Mouse (Mus musculus) spleen, postnatal 36 days (tissue): ENCODE measurements at regions not wholly inside any gene's neighbourhood (a gene's known extent, or its start where the extent isn't known, plus 50 kb on each side); places are given as distances from the start of the nearest gene placed in this dataset.

Experiments
- DNase-seq, 2 experiments: peaks; one replicate each; pipeline ENCODE4 v3.0.0; 2022; ENCODE audit warnings: low spot score in 2 of 2, mixed read lengths in 1 of 2

DNA sequence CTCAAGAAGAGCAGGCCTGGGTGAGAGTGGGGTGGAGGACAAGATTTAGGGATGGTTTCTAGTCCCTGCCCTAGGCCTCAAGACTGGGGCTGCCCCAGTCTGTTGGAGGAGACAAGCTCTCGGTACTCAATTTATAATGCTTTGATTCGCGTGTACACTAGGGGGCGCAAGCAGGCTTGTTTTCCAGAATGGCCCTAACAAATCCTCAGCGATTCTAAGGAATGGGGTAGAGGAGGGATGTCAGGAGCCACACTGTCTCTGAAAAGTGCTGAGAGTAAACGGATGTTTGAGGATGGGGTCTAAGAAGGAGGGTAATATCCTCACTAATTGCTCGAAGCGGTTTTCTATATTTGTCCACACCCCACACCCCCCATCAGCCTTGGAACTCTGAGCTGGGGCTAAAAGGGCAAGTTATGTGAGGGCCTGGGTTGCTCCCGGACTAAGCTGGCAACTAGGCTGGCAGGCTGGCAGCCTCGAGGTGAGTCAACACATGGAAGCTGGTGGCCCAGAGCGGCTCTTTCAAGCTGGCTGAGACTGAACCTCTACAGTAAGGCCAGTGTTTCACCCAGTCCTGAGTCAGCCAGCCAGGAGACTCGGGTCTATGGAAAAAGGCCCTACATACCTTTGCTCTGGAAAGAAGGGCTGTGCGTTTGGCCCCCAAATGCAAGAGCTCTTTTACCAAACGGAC, 176.7 kb downstream of the Ttc8 start:
- peak; percentile 62 to 73 for DNase-seq

DNA sequence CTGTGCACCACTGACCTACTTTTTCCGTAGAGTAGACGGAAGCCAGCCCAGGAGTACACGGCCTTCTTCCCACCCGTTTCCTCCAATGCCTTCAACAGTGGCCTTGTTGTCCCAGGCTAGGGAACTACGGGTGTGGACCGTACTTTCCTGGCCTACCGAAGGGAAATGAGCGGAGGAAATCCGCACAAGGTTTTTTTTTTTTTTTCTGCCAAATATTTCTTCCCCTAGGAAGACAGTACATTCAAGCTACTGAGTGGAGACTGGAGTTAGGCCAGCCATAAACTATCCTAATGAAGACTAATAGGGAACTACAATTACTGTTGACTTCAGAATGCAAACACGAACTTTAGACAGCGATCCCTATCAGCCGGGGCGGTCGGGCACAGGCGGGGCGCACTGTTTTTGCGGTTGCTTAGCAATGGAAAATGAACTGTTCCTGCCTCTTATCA, 177.3 kb downstream of the Ttc8 start:
- DNase-seq = no peak

DNA sequence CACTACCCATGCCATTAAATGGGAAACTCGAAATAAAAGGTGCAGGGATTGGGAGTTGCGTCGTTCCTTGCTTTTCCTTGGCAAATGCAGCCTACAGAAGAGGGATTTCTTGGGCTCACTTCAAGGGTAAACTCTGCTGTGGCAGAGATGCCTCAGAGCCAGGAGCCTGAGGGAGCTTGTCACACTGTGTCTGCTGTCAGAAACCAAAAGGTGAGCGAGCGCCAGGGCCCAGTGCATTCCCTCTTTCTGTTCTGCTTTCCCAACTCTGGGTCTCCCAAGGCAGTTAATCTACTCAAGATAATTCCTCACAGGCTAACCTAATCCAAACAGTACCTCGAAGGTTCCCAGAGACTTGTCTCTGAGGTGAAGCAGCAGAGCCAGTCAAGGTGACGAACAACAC, 179.5 kb downstream of the Ttc8 start:
- DNase-seq = no peak

DNA sequence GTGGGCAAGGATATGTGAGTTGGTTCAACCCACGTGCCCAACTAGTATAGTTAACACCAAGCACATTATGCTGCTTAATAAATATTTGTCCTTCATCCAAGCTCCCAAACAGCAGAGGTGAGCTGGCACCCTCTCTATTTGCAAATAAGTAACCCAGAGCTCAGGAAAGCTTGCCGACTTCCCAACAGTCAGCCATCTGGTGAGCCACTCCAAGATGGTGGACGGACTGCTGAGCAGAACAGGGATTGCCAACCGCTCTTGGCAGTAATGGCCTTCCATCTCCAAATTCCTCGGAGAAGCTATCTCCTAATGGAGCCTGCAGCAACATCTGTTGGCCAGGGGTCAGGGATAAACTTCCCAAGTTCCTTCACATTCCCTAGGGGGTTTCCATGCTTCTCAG, 188.2 kb downstream of the Ttc8 start:
- DNase-seq = no peak

DNA sequence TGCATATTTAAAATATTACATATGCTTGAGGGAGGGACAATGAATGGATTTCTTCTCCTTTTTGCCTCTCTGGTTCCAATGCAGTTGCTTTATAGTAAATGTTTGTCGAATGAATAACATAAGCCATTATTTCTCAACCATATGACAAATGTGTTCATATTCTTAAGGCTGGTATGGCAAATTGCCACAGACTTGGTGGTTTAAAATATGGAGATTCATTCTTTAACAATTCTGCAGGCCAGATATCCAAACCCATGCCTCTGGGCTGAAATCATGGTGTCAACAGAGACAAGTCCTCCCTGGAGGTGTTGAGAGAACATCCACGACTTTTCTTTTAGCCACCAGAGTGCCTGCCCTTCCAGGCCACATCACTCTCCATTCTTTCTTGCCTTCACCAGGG, 193.4 kb downstream of the Ttc8 start:
- DNase-seq = no peak

DNA sequence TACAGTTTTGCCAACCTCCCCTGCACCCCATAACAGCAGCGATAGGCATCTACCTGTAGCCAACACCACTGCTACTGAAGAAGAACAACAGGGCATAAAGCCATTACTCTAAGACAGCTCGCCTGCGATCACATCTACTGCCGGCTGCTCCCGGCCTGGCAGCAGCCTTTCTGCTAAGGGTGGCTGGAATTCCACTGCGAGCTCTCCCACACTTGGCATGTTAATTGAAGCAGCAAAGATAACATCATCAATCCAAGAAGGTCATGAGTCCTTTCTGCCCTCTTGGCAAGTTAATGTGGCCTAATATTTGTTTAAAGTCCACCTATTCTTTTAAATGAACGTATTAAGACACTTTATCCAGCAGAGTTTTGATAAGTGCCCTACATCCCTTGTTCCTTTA, 196.1 kb downstream of the Ttc8 start:
- DNase-seq = no peak

DNA sequence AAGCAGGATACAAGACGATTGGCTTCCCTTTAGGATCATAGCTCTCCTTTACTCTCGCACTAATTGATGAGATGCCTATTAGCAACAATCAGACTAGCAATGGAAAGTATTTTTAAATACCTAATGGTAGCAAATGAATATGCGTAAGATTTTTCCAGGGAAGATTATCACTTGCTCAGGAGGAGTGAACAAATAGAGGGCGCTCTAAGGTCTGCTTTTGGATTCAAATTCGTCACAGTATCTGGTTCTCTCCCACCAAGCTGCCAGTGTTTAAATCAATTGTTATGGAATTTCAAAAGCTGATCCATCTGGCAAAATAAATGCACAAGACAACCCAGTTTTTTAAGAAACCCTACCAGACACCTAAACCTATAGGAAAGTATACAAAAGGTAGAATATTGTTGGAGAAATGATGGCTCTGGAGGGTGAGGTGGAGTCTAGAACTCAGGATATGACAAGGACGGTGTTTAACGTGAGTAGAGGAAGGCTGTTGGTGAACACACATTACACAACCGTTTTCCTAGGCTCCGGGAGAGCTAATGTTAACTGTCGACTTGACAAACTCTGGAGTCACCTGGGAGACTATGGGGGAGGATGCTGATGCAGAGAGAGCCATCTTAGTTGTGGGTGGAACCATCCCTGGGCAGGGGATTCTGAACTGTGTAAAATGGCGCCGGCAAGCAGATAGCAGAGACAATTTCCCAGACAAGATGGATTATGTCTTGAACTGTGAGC, 198.2 kb downstream of the Ttc8 start:
- DNase-seq = no peak

DNA sequence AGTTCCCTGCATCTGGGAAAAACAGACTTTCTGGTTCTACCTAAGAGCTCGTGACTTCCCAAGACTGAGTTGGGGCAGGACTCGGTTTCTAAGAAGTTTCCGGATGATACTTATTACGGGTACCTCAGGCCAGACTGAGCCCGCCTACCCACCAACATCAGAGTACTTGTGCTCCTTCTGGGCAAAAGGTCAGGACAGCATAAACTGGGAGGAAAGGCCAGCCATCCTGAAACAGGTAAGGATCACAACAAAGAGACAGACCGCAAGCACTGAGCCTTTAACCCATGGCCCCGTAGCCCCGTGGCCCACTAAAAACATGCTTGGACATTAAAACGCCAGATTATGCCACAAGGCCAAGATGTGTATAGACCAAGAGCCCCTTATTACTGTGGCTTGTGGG, 199.6 kb downstream of the Ttc8 start:
- DNase-seq = no peak

DNA sequence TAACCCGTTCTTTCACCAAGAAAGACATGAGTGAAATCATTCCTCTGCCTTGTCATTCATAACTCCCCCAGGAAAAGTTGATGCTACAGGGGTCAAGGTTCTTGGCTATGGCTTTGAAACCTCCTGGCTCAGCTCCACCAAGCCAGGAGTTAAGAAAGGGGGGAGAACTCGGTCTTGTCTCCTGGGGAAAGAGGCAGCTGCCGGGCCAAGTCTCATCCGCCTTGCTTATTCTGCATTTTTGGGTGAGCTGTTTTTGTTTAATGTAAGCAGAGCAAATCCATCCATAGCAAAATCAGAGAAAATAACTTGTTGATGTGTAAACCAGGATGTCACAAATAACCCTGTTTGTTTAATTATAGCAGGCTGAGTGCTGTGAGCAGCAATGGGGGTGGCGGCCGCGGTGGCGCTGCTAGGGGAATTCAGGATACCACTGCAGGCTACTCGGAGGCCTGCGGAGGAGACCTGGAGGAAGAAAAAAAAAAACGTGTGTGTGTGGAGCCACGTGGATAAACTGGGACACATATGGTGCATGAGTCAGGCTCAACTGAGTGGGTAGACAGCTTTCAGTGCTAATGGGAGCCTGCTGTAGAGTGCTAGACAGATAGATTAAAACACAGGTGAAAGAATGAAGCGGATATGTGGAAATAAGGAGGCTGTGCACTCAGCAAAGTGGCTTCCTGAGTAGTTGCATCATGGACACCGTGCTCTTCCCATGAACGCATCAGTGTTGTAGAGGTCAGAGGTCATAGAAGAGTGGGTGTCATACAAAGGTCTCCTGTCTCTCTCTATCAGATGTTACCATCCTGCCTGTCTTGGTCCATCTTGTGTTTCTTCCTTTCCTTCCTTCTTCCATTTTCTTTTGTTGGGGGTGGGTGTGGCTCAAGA, 203.5 kb downstream of the Ttc8 start:
- DNase-seq = no peak

DNA sequence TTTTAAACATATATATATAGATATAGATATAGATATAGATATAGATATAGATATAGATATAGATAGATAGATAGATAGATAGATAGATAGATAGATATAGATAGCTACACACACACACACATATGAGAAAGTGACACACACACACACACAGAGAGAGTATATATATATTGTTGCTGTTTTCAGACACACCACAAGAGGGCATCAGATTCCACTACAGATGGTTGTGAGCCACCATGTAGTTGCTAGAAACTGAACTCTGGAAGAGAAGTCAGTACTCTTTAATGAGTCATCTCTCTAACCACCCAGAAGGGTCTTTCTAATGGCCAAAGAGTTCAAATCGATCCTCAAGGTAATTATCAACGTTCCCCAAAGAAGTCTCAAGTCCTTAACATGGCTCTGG, 205.8 kb downstream of the Ttc8 start:
- no peak for DNase-seq
